Mouse (Mus musculus): ENCODE measurements at regions not wholly inside any gene's neighbourhood (a gene's known extent, or its start where the extent isn't known, plus 50 kb on each side); places are given as distances from the start of the nearest gene placed in this dataset.

DNA sequence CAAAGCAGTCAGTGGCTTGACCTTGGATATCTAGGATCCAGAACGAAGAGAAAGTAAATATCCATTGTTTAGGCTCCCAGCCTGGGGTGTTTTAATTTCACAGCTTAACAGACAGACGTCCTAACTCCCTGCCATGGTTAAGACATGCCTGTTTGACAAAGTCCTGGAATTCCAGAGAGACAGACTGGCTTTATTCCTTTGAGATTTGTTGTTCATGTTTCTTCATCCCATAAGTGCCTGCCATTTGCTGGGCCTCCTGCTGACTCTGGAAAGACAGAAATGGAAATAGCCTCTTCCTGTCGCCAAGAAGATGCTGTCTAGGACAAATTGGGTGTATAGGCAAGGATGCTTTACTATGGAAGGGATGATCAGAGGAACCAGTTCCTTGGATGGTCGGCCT, 285.5 kb downstream of the Rnf144a start:
- TF ChIP-seq CTCF (IDR thresholded peaks at IDR 0.05; ENCODE audit: insufficient read depth, low read depth, low read length) (no peak), POLR2A (IDR thresholded peaks at IDR 0.05; ENCODE audit: insufficient read depth, low read depth, low read length) (no peak)
